Mouse (Mus musculus): ENCODE results near the gene Scgb1a1. TPM values are rescaled to one million over a fixed set of nuclear protein-coding genes. Genes with fewer than 3 reads are reported as not detected.
"Not testable (repeated sequence)": the region's sequence is repeated elsewhere in the genome, so short reads cannot be mapped to it uniquely, and the experiment has no call there.

The Scgb1a1 gene
- total RNA-seq, 2 experiments from 2014 or later = not detected

- intact Hi-C loops (cut with DNase I) = no loop called here
These were observed 34.8 kb downstream of the Scgb1a1 start for GRCm38 (mm10) chr19:9052803-9053431.

GRCm38 (mm10) chr19:9051985-9052384, 35.8 kb downstream of the Scgb1a1 start:
- intact Hi-C loops (cut with DNase I); DNase-seq (ENCODE audit: extremely low spot score in 1 of 2, low spot score in 2 of 2): not testable (repeated sequence)

More at GRCm38 (mm10) chr19:9052803-9053431, 34.8 kb downstream of the Scgb1a1 start:
- no peak for DNase-seq (ENCODE audit: extremely low spot score in 1 of 2, low spot score in 2 of 2)

- no peak for DNase-seq (ENCODE audit: extremely low spot score in 1 of 2, low spot score in 2 of 2)
These were observed 37.2 kb downstream of the Scgb1a1 start for GRCm38 (mm10) chr19:9050294-9051229.

GRCm38 (mm10) chr19:9048981-9049687, 38.6 kb downstream of the Scgb1a1 start:
- intact Hi-C loops (cut with DNase I) = no loop called here
- no peak for DNase-seq (ENCODE audit: extremely low spot score in 1 of 2, low spot score in 2 of 2)

More at GRCm38 (mm10) chr19:9050294-9051229, 37.2 kb downstream of the Scgb1a1 start:
- intact Hi-C loops (cut with DNase I) = no loop called here

- DNase-seq (ENCODE audit: extremely low spot score in 1 of 2, low spot score in 2 of 2) = no peak
- intact Hi-C loops (cut with DNase I) = no loop called here
These were observed 39.8 kb downstream of the Scgb1a1 start for GRCm38 (mm10) chr19:9047946-9048387.

- DNase-seq (ENCODE audit: extremely low spot score in 1 of 2, low spot score in 2 of 2) = no peak
- intact Hi-C loops (cut with DNase I) = no loop called here
These were observed 40.4 kb downstream of the Scgb1a1 start for GRCm38 (mm10) chr19:9047207-9047945.

- DNase-seq (ENCODE audit: extremely low spot score in 1 of 2, low spot score in 2 of 2) = no peak
- intact Hi-C loops (cut with DNase I) = no loop called here
These were observed 43.5 kb downstream of the Scgb1a1 start for GRCm38 (mm10) chr19:9044291-9044690.

- intact Hi-C loops (cut with DNase I) = no loop called here
- DNase-seq (ENCODE audit: extremely low spot score in 1 of 2, low spot score in 2 of 2) = no peak
These were observed 44.6 kb downstream of the Scgb1a1 start for GRCm38 (mm10) chr19:9043123-9043522.

- intact Hi-C loops (cut with DNase I) = no loop called here
- no peak for DNase-seq (ENCODE audit: extremely low spot score in 1 of 2, low spot score in 2 of 2)
These were observed 46.7 kb downstream of the Scgb1a1 start for GRCm38 (mm10) chr19:9041074-9041473.

GRCm38 (mm10) chr19:9040649-9041048, 47.1 kb downstream of the Scgb1a1 start:
- intact Hi-C loops (cut with DNase I) = no loop called here
- no peak for DNase-seq (ENCODE audit: extremely low spot score in 1 of 2, low spot score in 2 of 2)

- intact Hi-C loops (cut with DNase I) = loop anchor here (5.0 kb wide), 1 partner anchor 48 kb away; no protein-coding TSS in a partner anchor
These were observed 47.8 kb downstream of the Scgb1a1 start for GRCm38 (mm10) chr19:9039928-9040327.

GRCm38 (mm10) chr19:9039266-9039665, 48.5 kb downstream of the Scgb1a1 start:
- DNase-seq (ENCODE audit: extremely low spot score in 1 of 2, low spot score in 2 of 2) = no peak

More at GRCm38 (mm10) chr19:9039928-9040327, 47.8 kb downstream of the Scgb1a1 start:
- DNase-seq (ENCODE audit: extremely low spot score in 1 of 2, low spot score in 2 of 2) = no peak

GRCm38 (mm10) chr19:9038136-9038535, 49.6 kb downstream of the Scgb1a1 start:
- DNase-seq (ENCODE audit: extremely low spot score in 1 of 2, low spot score in 2 of 2) = no peak
- intact Hi-C loops (cut with DNase I) = loop anchor here (5.0 kb wide), 1 partner anchor 46 kb away; no protein-coding TSS in a partner anchor

More at GRCm38 (mm10) chr19:9039266-9039665, 48.5 kb downstream of the Scgb1a1 start:
- intact Hi-C loops (cut with DNase I) = loop anchor here (5.0 kb wide), 1 partner anchor 47 kb away; no protein-coding TSS in a partner anchor

- intact Hi-C loops (cut with DNase I) = loop anchor here (5.0 kb wide), 1 partner anchor 43 kb away; no protein-coding TSS in a partner anchor
These were observed 52.7 kb downstream of the Scgb1a1 start for GRCm38 (mm10) chr19:9035101-9035500.

GRCm38 (mm10) chr19:9034480-9034879, 53.3 kb downstream of the Scgb1a1 start:
- no peak for DNase-seq (ENCODE audit: extremely low spot score in 1 of 2, low spot score in 2 of 2)
- intact Hi-C loops (cut with DNase I) = no loop called here

More at GRCm38 (mm10) chr19:9035101-9035500, 52.7 kb downstream of the Scgb1a1 start:
- DNase-seq (ENCODE audit: extremely low spot score in 1 of 2, low spot score in 2 of 2) = no peak

Data from left cerebral cortex, postnatal 10 days (tissue).